Mouse (Mus musculus): ENCODE measurements at regions not wholly inside any gene's neighbourhood (a gene's known extent, or its start where the extent isn't known, plus 50 kb on each side); places are given as distances from the start of the nearest gene placed in this dataset.

GRCm38 (mm10) chr11:63785281-63785886, 136.7 kb downstream of the Hs3st3b1 start:
- Histone ChIP-seq H3K4me3 (ENCODE audit: low read depth, low read length) (no peak overlapping the region), H3K27ac (ENCODE audit: low read depth, low read length) (no peak overlapping the region), H3K4me2 (no peak overlapping the region), H3K9ac (ENCODE audit: low read depth, low read length) (no peak overlapping the region), H3K4me1 (ENCODE audit: control insufficient read depth, insufficient read depth, low read length) (no peaks in the 10 kb centered on the region), H3K36me3 (ENCODE audit: control insufficient read depth, insufficient read depth, low read length) (no peaks in the 10 kb centered on the region), H3K9me3 (replicated peaks; ENCODE audit: control insufficient read depth, low read length) (no peaks in the 10 kb centered on the region), H3K27me3 (ENCODE audit: control insufficient read depth, insufficient read depth, low read length) (no peaks in the 10 kb centered on the region)
- 36% methylated on average over 8 of the region's 8 CpGs for WGBS (ENCODE audit: insufficient replicate concordance)
- no peak for ATAC-seq (replicated peaks; ENCODE audit: insufficient number of reproducible peaks, low FRiP score, low TSS enrichment)

GRCm38 (mm10) chr11:63785965-63786364, 136.1 kb downstream of the Hs3st3b1 start:
- ATAC-seq (replicated peaks; ENCODE audit: insufficient number of reproducible peaks, low FRiP score, low TSS enrichment), result no peak
- Histone ChIP-seq H3K36me3 (ENCODE audit: control insufficient read depth, insufficient read depth, low read length) (no peaks in the 10 kb centered on the region), H3K27me3 (ENCODE audit: control insufficient read depth, insufficient read depth, low read length) (no peaks in the 10 kb centered on the region), H3K9ac (ENCODE audit: low read depth, low read length) (no peak overlapping the region), H3K4me3 (ENCODE audit: low read depth, low read length) (no peak overlapping the region), H3K4me2 (no peak overlapping the region), H3K27ac (ENCODE audit: low read depth, low read length) (no peak overlapping the region), H3K4me1 (ENCODE audit: control insufficient read depth, insufficient read depth, low read length) (no peaks in the 10 kb centered on the region), H3K9me3 (replicated peaks; ENCODE audit: control insufficient read depth, low read length) (no peaks in the 10 kb centered on the region)
- 64% methylated on average over 4 of the region's 4 CpGs for WGBS (ENCODE audit: insufficient replicate concordance)

GRCm38 (mm10) chr11:63789473-63790120, 132.5 kb downstream of the Hs3st3b1 start:
- Histone ChIP-seq H3K9ac (ENCODE audit: low read depth, low read length) (no peak overlapping the region), H3K4me3 (ENCODE audit: low read depth, low read length) (no peak overlapping the region), H3K4me1 (ENCODE audit: control insufficient read depth, insufficient read depth, low read length) (peaks cover 3% of the 10 kb centered on the region; the same call in 1 of the 2 replicates), H3K27me3 (ENCODE audit: control insufficient read depth, insufficient read depth, low read length) (no peaks in the 10 kb centered on the region), H3K36me3 (ENCODE audit: control insufficient read depth, insufficient read depth, low read length) (no peaks in the 10 kb centered on the region), H3K4me2 (no peak overlapping the region), H3K27ac (ENCODE audit: low read depth, low read length) (no peak overlapping the region), H3K9me3 (replicated peaks; ENCODE audit: control insufficient read depth, low read length) (no peaks in the 10 kb centered on the region)
- WGBS (ENCODE audit: insufficient replicate concordance), result 64% methylated on average over 8 of the region's 8 CpGs
- no peak for ATAC-seq (replicated peaks; ENCODE audit: insufficient number of reproducible peaks, low FRiP score, low TSS enrichment)

- Histone ChIP-seq H3K36me3 (ENCODE audit: control insufficient read depth, insufficient read depth, low read length) (no peaks in the 10 kb centered on the region), H3K27me3 (ENCODE audit: control insufficient read depth, insufficient read depth, low read length) (no peaks in the 10 kb centered on the region), H3K9ac (ENCODE audit: low read depth, low read length) (no peak overlapping the region), H3K4me3 (ENCODE audit: low read depth, low read length) (no peak overlapping the region), H3K4me1 (ENCODE audit: control insufficient read depth, insufficient read depth, low read length) (peaks cover 3% of the 10 kb centered on the region; the same call in 1 of the 2 replicates), H3K9me3 (replicated peaks; ENCODE audit: control insufficient read depth, low read length) (no peaks in the 10 kb centered on the region), H3K4me2 (0 out of 2 replicates have a peak overlapping the region, but pooled peaks have one; percentile 7), H3K27ac (ENCODE audit: low read depth, low read length) (no peak overlapping the region)
- ATAC-seq (replicated peaks; ENCODE audit: insufficient number of reproducible peaks, low FRiP score, low TSS enrichment), result no peak
- 36% methylated on average over 13 of the region's 13 CpGs for WGBS (ENCODE audit: insufficient replicate concordance)
These were observed 130.9 kb downstream of the Hs3st3b1 start for GRCm38 (mm10) chr11:63791004-63791862.

GRCm38 (mm10) chr11:63793732-63794503, 128.2 kb downstream of the Hs3st3b1 start:
- Histone ChIP-seq H3K4me2 (no peak overlapping the region), H3K4me1 (ENCODE audit: control insufficient read depth, insufficient read depth, low read length) (peaks cover 3% of the 10 kb centered on the region; the same call in 1 of the 2 replicates), H3K9me3 (replicated peaks; ENCODE audit: control insufficient read depth, low read length) (no peaks in the 10 kb centered on the region), H3K36me3 (ENCODE audit: control insufficient read depth, insufficient read depth, low read length) (no peaks in the 10 kb centered on the region), H3K4me3 (ENCODE audit: low read depth, low read length) (no peak overlapping the region), H3K9ac (ENCODE audit: low read depth, low read length) (no peak overlapping the region), H3K27ac (ENCODE audit: low read depth, low read length) (no peak overlapping the region), H3K27me3 (ENCODE audit: control insufficient read depth, insufficient read depth, low read length) (no peaks in the 10 kb centered on the region)
- 72% methylated on average over 8 of the region's 8 CpGs for WGBS (ENCODE audit: insufficient replicate concordance)
- ATAC-seq (replicated peaks; ENCODE audit: insufficient number of reproducible peaks, low FRiP score, low TSS enrichment), result no peak

- 77% methylated on average over 5 of the region's 5 CpGs for WGBS (ENCODE audit: insufficient replicate concordance)
- H3K27me3 ChIP-seq (ENCODE audit: control insufficient read depth, insufficient read depth, low read length), result no peaks in the 10 kb centered on the region
- H3K4me1 ChIP-seq (ENCODE audit: control insufficient read depth, insufficient read depth, low read length), result no peaks in the 10 kb centered on the region
- H3K4me3 ChIP-seq (ENCODE audit: low read depth, low read length), result no peak overlapping the region
- H3K4me2 ChIP-seq, result no peak overlapping the region
- no peak overlapping the region for H3K27ac ChIP-seq (ENCODE audit: low read depth, low read length)
- no peak for ATAC-seq (replicated peaks; ENCODE audit: insufficient number of reproducible peaks, low FRiP score, low TSS enrichment)
- no peaks in the 10 kb centered on the region for H3K36me3 ChIP-seq (ENCODE audit: control insufficient read depth, insufficient read depth, low read length)
- no peaks in the 10 kb centered on the region for H3K9me3 ChIP-seq (replicated peaks; ENCODE audit: control insufficient read depth, low read length)
- no peak overlapping the region for H3K9ac ChIP-seq (ENCODE audit: low read depth, low read length)
These were observed 109.9 kb downstream of the Hs3st3b1 start for GRCm38 (mm10) chr11:63812146-63812545.

- Histone ChIP-seq H3K27ac (ENCODE audit: low read depth, low read length) (no peak overlapping the region), H3K9me3 (replicated peaks; ENCODE audit: control insufficient read depth, low read length) (no peaks in the 10 kb centered on the region; the same call in 1 of the 2 replicates), H3K27me3 (ENCODE audit: control insufficient read depth, insufficient read depth, low read length) (no peaks in the 10 kb centered on the region), H3K36me3 (ENCODE audit: control insufficient read depth, insufficient read depth, low read length) (no peaks in the 10 kb centered on the region), H3K9ac (ENCODE audit: low read depth, low read length) (no peak overlapping the region), H3K4me1 (ENCODE audit: control insufficient read depth, insufficient read depth, low read length) (peaks cover 4% of the 10 kb centered on the region; the same call in 1 of the 2 replicates), H3K4me3 (ENCODE audit: low read depth, low read length) (no peak overlapping the region), H3K4me2 (no peak overlapping the region)
- ATAC-seq (replicated peaks; ENCODE audit: insufficient number of reproducible peaks, low FRiP score, low TSS enrichment), result no peak
- WGBS (ENCODE audit: insufficient replicate concordance), result 76% methylated on average over 4 of the region's 4 CpGs
These were observed 99.2 kb downstream of the Hs3st3b1 start for GRCm38 (mm10) chr11:63822847-63823246.

GRCm38 (mm10) chr11:63827271-63827762, 94.8 kb downstream of the Hs3st3b1 start:
- no peak overlapping the region for H3K4me2 ChIP-seq
- no peaks in the 10 kb centered on the region for H3K27me3 ChIP-seq (ENCODE audit: control insufficient read depth, insufficient read depth, low read length)
- no peaks in the 10 kb centered on the region; the same call in 1 of the 2 replicates for H3K9me3 ChIP-seq (replicated peaks; ENCODE audit: control insufficient read depth, low read length)
- no peak for ATAC-seq (replicated peaks; ENCODE audit: insufficient number of reproducible peaks, low FRiP score, low TSS enrichment)
- H3K4me1 ChIP-seq (ENCODE audit: control insufficient read depth, insufficient read depth, low read length), result peaks cover 12% of the 10 kb centered on the region; the same call in 1 of the 2 replicates
- H3K4me3 ChIP-seq (ENCODE audit: low read depth, low read length), result no peak overlapping the region
- whole genome bisulfite sequencing (ENCODE audit: insufficient replicate concordance), result 77% methylated on average over 6 of the region's 6 CpGs
- H3K36me3 ChIP-seq (ENCODE audit: control insufficient read depth, insufficient read depth, low read length), result no peaks in the 10 kb centered on the region
- H3K9ac ChIP-seq (ENCODE audit: low read depth, low read length), result no peak overlapping the region
- H3K27ac ChIP-seq (ENCODE audit: low read depth, low read length), result no peak overlapping the region

Data from heart, embryonic 11.5 days (tissue).